In the genomic region with DNA sequence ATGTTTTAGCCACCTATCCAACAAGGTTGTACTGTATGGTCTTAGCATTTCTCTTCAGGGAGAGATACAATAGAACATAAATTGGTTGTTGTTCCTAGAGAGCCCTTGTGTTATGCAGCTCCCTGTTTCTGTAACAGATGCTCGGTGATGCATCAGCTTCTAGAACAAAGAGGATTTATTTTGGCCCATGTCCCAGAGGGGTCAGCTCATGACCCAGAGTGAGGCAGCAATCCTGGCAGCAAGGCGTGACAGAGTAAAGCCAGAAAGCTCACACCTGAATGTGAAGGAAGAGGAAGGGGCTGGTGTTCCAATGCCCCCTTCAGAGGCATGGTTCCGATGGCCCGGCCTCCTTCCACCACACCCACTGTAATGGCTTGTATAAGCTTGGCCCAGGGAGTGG, we compare ENCODE assay signal across 20 mouse cellular contexts.
A peak's percentile ranks its signal among the peaks of the same experiment; 100 is the strongest.
DNase-seq lines count a peak whose midpoint lies in the region; ATAC-seq and TF ChIP-seq lines count a peak whose summit lies in the region.
"Had no signal": no experiment of that assay in that cellular context is flagged by ENCODE, and none has a peak within 500 bp of the region (broad histone marks: within the 10 kb centered on the region; RNA-seq: fewer than 3 reads in every experiment).

No protein-coding gene starts in this region.

- intact Hi-C loops in heart, postnatal 25 days (cut with DNase I): no loop called here

- no peak overlapping the region for H3K9ac ChIP-seq in liver, postnatal 0 days (replicated peaks)
- no peak overlapping the region for H3K9ac ChIP-seq in liver, embryonic 11.5 days (ENCODE audit: low read depth, low read length)
- H3K9ac ChIP-seq: embryonic facial prominence, embryonic 12.5 days; forebrain, embryonic 13.5 days; heart, embryonic 15.5 days; hindbrain, embryonic 13.5 days; liver, embryonic 15.5 days; midbrain, embryonic 12.5 days; neural tube, embryonic 12.5 days had no signal

- H3K4me1 ChIP-seq in liver, postnatal 0 days (ENCODE audit: insufficient read depth): no peaks in the 10 kb centered on the region
- no peaks in the 10 kb centered on the region for H3K4me1 ChIP-seq in liver, embryonic 11.5 days (replicated peaks; ENCODE audit: control insufficient read depth, insufficient read depth, low read length)
- H3K4me1 ChIP-seq: embryonic facial prominence, embryonic 12.5 days; forebrain, embryonic 13.5 days; heart, embryonic 15.5 days; liver, embryonic 15.5 days; midbrain, embryonic 12.5 days; neural tube, embryonic 12.5 days had no signal

- TF ChIP-seq EP300 in liver, postnatal 0 days (IDR thresholded peaks at IDR 0.05; ENCODE audit: low read depth): no peak

- H3K4me2 ChIP-seq in liver, postnatal 0 days (ENCODE audit: low read depth, low read length): no peak overlapping the region
- H3K4me2 ChIP-seq in liver, embryonic 11.5 days: no peak overlapping the region
- H3K4me2 ChIP-seq: embryonic facial prominence, embryonic 12.5 days; forebrain, embryonic 13.5 days; heart, embryonic 15.5 days; hindbrain, embryonic 13.5 days; liver, embryonic 15.5 days; midbrain, embryonic 12.5 days; neural tube, embryonic 12.5 days had no signal

- WGBS in liver, postnatal 0 days (ENCODE audit: insufficient replicate concordance): 78% methylated on average over 4 of the region's 4 CpGs
- 80% methylated on average over 4 of the region's 4 CpGs for WGBS in liver, embryonic 11.5 days

- H3K4me3 ChIP-seq in liver, postnatal 0 days (ENCODE audit: low read depth, low read length): no peak overlapping the region
- no peak overlapping the region for H3K4me3 ChIP-seq in liver, embryonic 11.5 days (ENCODE audit: low read depth, low read length)
- H3K4me3 ChIP-seq: embryonic facial prominence, embryonic 12.5 days; erythroblast, embryonic 14.5 days; forebrain, embryonic 13.5 days; heart, embryonic 15.5 days; hindbrain, embryonic 13.5 days; liver, embryonic 15.5 days; midbrain, embryonic 12.5 days; neural tube, embryonic 12.5 days had no signal

- TF ChIP-seq CTCF in liver, postnatal 0 days (IDR thresholded peaks at IDR 0.05; ENCODE audit: low read depth): no peak

- no peak for ATAC-seq in liver, postnatal 0 days
- no peak for ATAC-seq in liver, embryonic 11.5 days (replicated peaks; ENCODE audit: low FRiP score)
- ATAC-seq in cerebellum, adult (ENCODE audit: insufficient number of reproducible peaks, low FRiP score, low TSS enrichment): no peak
- ATAC-seq: forebrain, embryonic 13.5 days; inflammation-experienced regulatory T-cells, adult 6 months had no signal

- no peaks in the 10 kb centered on the region for H3K36me3 ChIP-seq in liver, postnatal 0 days (replicated peaks; ENCODE audit: insufficient read depth, low read length)
- H3K36me3 ChIP-seq in liver, embryonic 11.5 days (ENCODE audit: control insufficient read depth, insufficient read depth, low read length): no peaks in the 10 kb centered on the region
- H3K36me3 ChIP-seq: embryonic facial prominence, embryonic 12.5 days; heart, embryonic 15.5 days; hindbrain, embryonic 13.5 days; liver, embryonic 15.5 days; midbrain, embryonic 12.5 days; neural tube, embryonic 12.5 days had no signal

- no peaks in the 10 kb centered on the region for H3K27me3 ChIP-seq in liver, postnatal 0 days (ENCODE audit: insufficient read depth, low read length)
- H3K27me3 ChIP-seq in liver, embryonic 11.5 days (replicated peaks; ENCODE audit: control insufficient read depth, insufficient read depth, low read length): no peaks in the 10 kb centered on the region
- H3K27me3 ChIP-seq: embryonic facial prominence, embryonic 12.5 days; forebrain, embryonic 13.5 days; heart, embryonic 15.5 days; hindbrain, embryonic 13.5 days; liver, embryonic 15.5 days; midbrain, embryonic 12.5 days; neural tube, embryonic 12.5 days had no signal

- H3K27ac ChIP-seq in liver, postnatal 0 days (ENCODE audit: low read depth): no peak overlapping the region
- H3K27ac ChIP-seq in liver, embryonic 11.5 days (ENCODE audit: low read depth, low read length): no peak overlapping the region
- H3K27ac ChIP-seq: embryonic facial prominence, embryonic 12.5 days; forebrain, embryonic 13.5 days; heart, embryonic 15.5 days; hindbrain, embryonic 13.5 days; liver, embryonic 15.5 days; midbrain, embryonic 12.5 days; neural tube, embryonic 12.5 days had no signal

- DNase-seq in heart, adult 18-20 months: peak; percentile 31 to 42
- no peak for DNase-seq in heart, postnatal 25 days (ENCODE audit: low spot score)
- DNase-seq in liver, postnatal 0 days: peak; percentile 25
- no peak for DNase-seq in liver, embryonic 11.5 days (ENCODE audit: low spot score)
- DNase-seq in NIH3T3 (ENCODE audit: low read depth): peak; percentile 72
- DNase-seq in kidney, postnatal 25 days: peak; percentile 40 to 59
- no peak for DNase-seq in retina, embryonic 14.5 days (ENCODE audit: low spot score)
- DNase-seq: cerebellum, adult 9-11 months; spleen, adult 18-20 months; thymus, postnatal 36 days had no signal

- H3K9me3 ChIP-seq in liver, postnatal 0 days (ENCODE audit: low read length): no peaks in the 10 kb centered on the region
- no peaks in the 10 kb centered on the region for H3K9me3 ChIP-seq in liver, embryonic 11.5 days (ENCODE audit: control insufficient read depth, low read length)
- H3K9me3 ChIP-seq: embryonic facial prominence, embryonic 12.5 days; forebrain, embryonic 13.5 days; heart, embryonic 15.5 days; hindbrain, embryonic 13.5 days; liver, embryonic 15.5 days; midbrain, embryonic 12.5 days; neural tube, embryonic 12.5 days had no signal

Comparison
In these comparisons a context has a peak if more than half of its experiments do, and no peak if none do; other contexts are left out.
1. DNase-seq: peak in heart, adult 18-20 months (2 of 2), liver, postnatal 0 days (single experiment), NIH3T3 (single experiment) and kidney, postnatal 25 days (2 of 2); none in heart, postnatal 25 days (single experiment), liver, embryonic 11.5 days (single experiment) and retina, embryonic 14.5 days (single experiment).